Comparison of ENCODE assay signal across 21 mouse cellular contexts in the genomic region with DNA sequence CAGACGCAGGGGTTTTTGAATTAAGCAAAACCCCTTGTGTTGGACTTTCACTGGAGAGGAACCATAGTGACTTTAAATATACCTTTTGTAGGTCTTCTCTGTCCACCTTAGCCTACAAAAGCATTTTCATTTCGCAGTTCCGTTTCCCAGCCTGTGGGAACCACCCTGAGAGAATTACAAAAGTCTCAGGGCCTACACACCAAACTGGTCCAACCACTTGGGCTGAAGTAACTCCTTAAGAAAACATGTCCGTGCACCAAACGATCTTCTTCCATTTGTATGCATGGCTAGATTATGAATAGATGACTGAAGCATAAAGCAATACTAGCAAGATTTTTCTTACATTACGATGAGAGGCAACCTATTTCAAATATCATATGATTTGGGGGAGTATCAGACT. TPM values are rescaled to one million over a fixed set of nuclear protein-coding genes. Genes with fewer than 3 reads are reported as not detected.
A peak's percentile ranks its signal among the peaks of the same experiment; 100 is the strongest.
DNase-seq lines count a peak whose midpoint lies in the region; ATAC-seq and TF ChIP-seq lines count a peak whose summit lies in the region.
"Had no signal": no experiment of that assay in that cellular context is flagged by ENCODE, and none has a peak within 500 bp of the region (broad histone marks: within the 10 kb centered on the region; RNA-seq: fewer than 3 reads in every experiment).

No protein-coding gene starts in this region.

- H3K27me3 ChIP-seq in lung, postnatal 0 days (replicated peaks; ENCODE audit: insufficient read depth, low read length) = no peaks in the 10 kb centered on the region
- H3K27me3 ChIP-seq: embryonic facial prominence, embryonic 15.5 days; forebrain, embryonic 15.5 days; heart, embryonic 13.5 days; hindbrain, embryonic 15.5 days had no signal

- H3K9ac ChIP-seq in lung, postnatal 0 days (replicated peaks; ENCODE audit: low read depth) = no peak overlapping the region
- H3K9ac ChIP-seq: embryonic facial prominence, embryonic 15.5 days; forebrain, embryonic 15.5 days; heart, embryonic 13.5 days; hindbrain, embryonic 15.5 days had no signal

- H3K4me1 ChIP-seq in lung, adult 2 months (ENCODE audit: control insufficient read depth, insufficient read depth, low read length) = no peaks in the 10 kb centered on the region
- no peaks in the 10 kb centered on the region for H3K4me1 ChIP-seq in lung, postnatal 0 days (ENCODE audit: insufficient read depth, low read depth, low read length)
- H3K4me1 ChIP-seq: embryonic facial prominence, embryonic 15.5 days; forebrain, embryonic 10.5 days; forebrain, embryonic 15.5 days; heart, embryonic 13.5 days; hindbrain, embryonic 15.5 days had no signal

- no peak overlapping the region for H3K27ac ChIP-seq in lung, postnatal 0 days (ENCODE audit: low read length)
- H3K27ac ChIP-seq: embryonic facial prominence, embryonic 15.5 days; forebrain, embryonic 10.5 days; forebrain, embryonic 15.5 days; heart, embryonic 13.5 days; hindbrain, embryonic 15.5 days had no signal

- ATAC-seq in lung, postnatal 0 days = peak; percentile 72
- ATAC-seq in inflammation-experienced regulatory T-cells, adult 6 months = no peak
- ATAC-seq: forebrain, embryonic 15.5 days had no signal

- H3K4me2 ChIP-seq in lung, postnatal 0 days (replicated peaks; ENCODE audit: low read depth, low read length) = no peak overlapping the region
- H3K4me2 ChIP-seq: embryonic facial prominence, embryonic 15.5 days; forebrain, embryonic 15.5 days; heart, embryonic 13.5 days; hindbrain, embryonic 15.5 days had no signal

- 47% methylated on average over 6 of the region's 6 CpGs for WGBS in large intestine, adult 2 months
- 76% methylated on average over 6 of the region's 6 CpGs for WGBS in lung, adult 2 months
- WGBS in lung, postnatal 0 days = 62% methylated on average over 6 of the region's 6 CpGs

- peak; percentile 62 for TF ChIP-seq EP300 in lung, postnatal 0 days (IDR thresholded peaks at IDR 0.05)

- H3K36me3 ChIP-seq in lung, postnatal 0 days (ENCODE audit: insufficient read depth, low read length) = no peaks in the 10 kb centered on the region
- H3K36me3 ChIP-seq: embryonic facial prominence, embryonic 15.5 days; forebrain, embryonic 10.5 days; forebrain, embryonic 15.5 days; heart, embryonic 13.5 days; hindbrain, embryonic 15.5 days had no signal

- no peak for TF ChIP-seq POLR2A in lung, adult 2 months (IDR thresholded peaks at IDR 0.05; ENCODE audit: borderline replicate concordance, extremely low read depth, low read depth, low read length)

- no peaks in the 10 kb centered on the region for H3K9me3 ChIP-seq in lung, postnatal 0 days (ENCODE audit: low read length)
- H3K9me3 ChIP-seq: embryonic facial prominence, embryonic 15.5 days; forebrain, embryonic 10.5 days; forebrain, embryonic 15.5 days; hindbrain, embryonic 15.5 days had no signal

- TF ChIP-seq CTCF in lung, adult 2 months (IDR thresholded peaks at IDR 0.05; ENCODE audit: insufficient read depth, low read length) = no peak
- no peak for TF ChIP-seq CTCF in lung, postnatal 0 days (IDR thresholded peaks at IDR 0.05)

- no peak overlapping the region for H3K4me3 ChIP-seq in lung, adult 2 months (replicated peaks; ENCODE audit: extremely low read depth, low read depth, low read length)
- H3K4me3 ChIP-seq in lung, postnatal 0 days (ENCODE audit: low read depth, low read length) = no peak overlapping the region
- H3K4me3 ChIP-seq: embryonic facial prominence, embryonic 15.5 days; erythroblast, embryonic 14.5 days; forebrain, embryonic 10.5 days; forebrain, embryonic 15.5 days; heart, embryonic 13.5 days; hindbrain, embryonic 15.5 days had no signal

- peak; percentile 18 for DNase-seq in large intestine, adult 2 months (ENCODE audit: low read depth, low spot score)
- peak; percentile 20 for DNase-seq in lung, adult 2 months
- peak; percentile 61 for DNase-seq in lung, postnatal 0 days (ENCODE audit: low spot score)
- DNase-seq in lung, postnatal 36 days = peak; percentile 71
- no peak for DNase-seq in adrenal gland, postnatal 4 days (ENCODE audit: low spot score in 2 of 2)
- no peak for DNase-seq in cerebellum, postnatal 36 days
- DNase-seq: adrenal gland, adult 8-10 months; adrenal gland, postnatal 36 days; cerebellum, adult 11 months; cerebellum, adult 9-10 months; cerebellum, postnatal 25 days; gastrocnemius, postnatal 36 days; heart, adult 11 months; heart, postnatal 36 days had no signal

RNA-seq across cellular contexts. Expression of a gene that starts 9.2 kb away (rescaled TPM):
- polyA plus RNA-seq in large intestine, adult 2 months (2012; rRNA removed) = 9.6 and 13.5 TPM in 2 replicates
- 4.1 and 7.1 TPM in 2 replicates for polyA plus RNA-seq in lung, adult 2 months (2012; rRNA removed)
- polyA plus RNA-seq in lung, postnatal 0 days (2015; fragmentation: Nextera tagmentation; extraction: Ambion mirVana) = 23.9 and 25.4 TPM in 2 replicates
- polyA plus RNA-seq in inflammation-experienced regulatory T-cells, adult 6 months (2017; shearing (Covaris generic)) = 100 to 1,000 TPM; 245 to 330 (median 251) TPM
- total RNA-seq in adrenal gland, postnatal 4 days (2021) = 10 to 100 TPM; 35.3 to 35.5 TPM

Comparison
In these comparisons a context has a peak if more than half of its experiments do, and no peak if none do; other contexts are left out.
1. DNase-seq: peak in large intestine, adult 2 months (single experiment), lung, adult 2 months (single experiment), lung, postnatal 0 days (single experiment) and lung, postnatal 36 days (single experiment); none in adrenal gland, postnatal 4 days (0 of 2) and cerebellum, postnatal 36 days (0 of 2).